Mouse (Mus musculus) stomach, postnatal 0 days (tissue): ENCODE results near the gene Cd36. TPM values are rescaled to one million over a fixed set of nuclear protein-coding genes. Genes with fewer than 3 reads are reported as not detected.
"Not testable (repeated sequence)": the region's sequence is repeated elsewhere in the genome, so short reads cannot be mapped to it uniquely, and the experiment has no call there.

Source experiments
- ATAC-seq: fragments of 200-750 bp; cut with Nextera tagmentation; 2 replicates; pipeline ENCODE4 v1.8.0; 2017; ENCODE audit not compliant: low FRiP score, low TSS enrichment
- DNase-seq: peaks from one replicate; pipeline ENCODE4 v3.0.0-alpha.2; 2016; ENCODE audit warnings: low spot score
- H3K27ac ChIP-seq: fragments of 300-500 bp; sonication (generic); replicated peaks from 2 replicates; pipeline ENCODE4 v1.5.1; 2014; ENCODE audit warnings: mild to moderate bottlenecking, control low read depth
- H3K27me3 ChIP-seq: fragments of 300-500 bp; sonication (generic); 2 replicates; pipeline ENCODE4 v1.6.1; 2014; ENCODE audit warnings: low read length; ENCODE audit not compliant: control insufficient read depth, insufficient read depth
- H3K36me3 ChIP-seq: fragments of 300-500 bp; sonication (generic); 2 replicates; pipeline ENCODE4 v1.6.1; 2014; ENCODE audit warnings: low read length, mixed read lengths; ENCODE audit not compliant: control insufficient read depth, insufficient read depth
- H3K4me1 ChIP-seq: fragments of 300-500 bp; sonication (generic); replicated peaks from 2 replicates; pipeline ENCODE4 v1.6.1; 2014; ENCODE audit warnings: antibody characterized with exemption; ENCODE audit not compliant: control insufficient read depth, insufficient read depth
- H3K4me2 ChIP-seq: fragments of 300-500 bp; sonication (generic); replicated peaks from 2 replicates; pipeline ENCODE4 v1.6.1; 2014; ENCODE audit warnings: low read depth, mild to moderate bottlenecking, control low read depth, moderate library complexity
- H3K4me3 ChIP-seq: fragments of 300-500 bp; sonication (generic); 2 replicates; pipeline ENCODE4 v1.5.1; 2014; ENCODE audit warnings: low read depth, low read length, control low read depth
- H3K9ac ChIP-seq: fragments of 300-500 bp; sonication (generic); 2 replicates; pipeline ENCODE4 v1.6.1; 2014; ENCODE audit warnings: mild to moderate bottlenecking, low read length, control low read depth, mixed read lengths
- H3K9me3 ChIP-seq: fragments of 300-500 bp; sonication (generic); 2 replicates; pipeline ENCODE4 v1.6.1; 2016; ENCODE audit warnings: low read length; ENCODE audit not compliant: control insufficient read depth
- CTCF ChIP-seq: IDR thresholded peaks from 2 replicates; pipeline ENCODE4 v1.5.1; 2016; ENCODE audit warnings: antibody characterized with exemption, low read depth, mild to moderate bottlenecking, moderate library complexity
- EP300 ChIP-seq: optimal IDR thresholded peaks from 2 replicates; pipeline ENCODE3; 2016; ENCODE audit warnings: antibody characterized with exemption
- WGBS: fragments of 180-500 bp; shearing (Covaris S2); extraction: QIAGEN DNeasy Blood & Tissue Kit; methylation state at CpG from one replicate; pipeline ENCODE4 v1.1.7; 2014; 5-methylcytosine and 5-hydroxymethylcytosine counted together
- polyA plus RNA-seq: library from polyadenylated mRNA; unstranded; fragments of >200 nt; fragmentation: Nextera tagmentation; extraction: Ambion mirVana; gene quantifications from 2 replicates; pipeline ENCODE4 v1.2.1, GENCODE M21; 2015

Cd36 gene
- polyA plus RNA-seq, 1 experiment from 2014 or later = 35.9 TPM

GRCm38 (mm10) chr5:17923648-17924047 lies 35.0 kb upstream of the Cd36 start:
- TF ChIP-seq EP300 (no peak), CTCF (no peak)
- WGBS = 89% methylated on average over 3 of the region's 3 CpGs
- no peak for ATAC-seq

GRCm38 (mm10) chr5:17918966-17919365 lies 30.4 kb upstream of the Cd36 start:
- H3K27ac ChIP-seq = no peak overlapping the region
- no peak for ATAC-seq
- no peaks in the 10 kb centered on the region for H3K4me1 ChIP-seq
- H3K4me2 ChIP-seq = no peak overlapping the region
- H3K4me3 ChIP-seq = no peak overlapping the region
- no peak for TF ChIP-seq CTCF
- TF ChIP-seq EP300 = no peak
- DNase-seq = no peak
- WGBS = 61% methylated on average over 5 of the region's 5 CpGs
- no peaks in the 10 kb centered on the region for H3K36me3 ChIP-seq
- no peak overlapping the region for H3K9ac ChIP-seq
- no peaks in the 10 kb centered on the region for H3K27me3 ChIP-seq
- no peaks in the 10 kb centered on the region for H3K9me3 ChIP-seq

More at GRCm38 (mm10) chr5:17923648-17924047, 35.0 kb upstream of the Cd36 start:
- Histone ChIP-seq H3K9me3 (no peaks in the 10 kb centered on the region), H3K9ac (no peak overlapping the region), H3K4me3 (no peak overlapping the region), H3K4me1 (no peaks in the 10 kb centered on the region), H3K27me3 (no peaks in the 10 kb centered on the region), H3K27ac (no peak overlapping the region), H3K36me3 (no peaks in the 10 kb centered on the region), H3K4me2 (no peak overlapping the region)
- no peak for DNase-seq

GRCm38 (mm10) chr5:17904766-17905165 lies 16.2 kb upstream of the Cd36 start:
- no peak for TF ChIP-seq EP300
- TF ChIP-seq CTCF = no peak
- Histone ChIP-seq H3K4me3 (no peak overlapping the region), H3K4me1 (no peaks in the 10 kb centered on the region), H3K27me3 (no peaks in the 10 kb centered on the region), H3K9me3 (no peaks in the 10 kb centered on the region), H3K36me3 (no peaks in the 10 kb centered on the region), H3K9ac (no peak overlapping the region), H3K27ac (no peak overlapping the region), H3K4me2 (no peak overlapping the region)
- WGBS = 40% methylated on average over 7 of the region's 7 CpGs
- ATAC-seq (no peak), DNase-seq (no peak)

GRCm38 (mm10) chr5:17898948-17899347 lies 10.3 kb upstream of the Cd36 start:
- Histone ChIP-seq H3K36me3 (no peaks in the 10 kb centered on the region), H3K27ac (no peak overlapping the region), H3K4me2 (no peak overlapping the region), H3K4me1 (no peaks in the 10 kb centered on the region), H3K9me3 (no peaks in the 10 kb centered on the region), H3K4me3 (no peak overlapping the region), H3K9ac (no peak overlapping the region), H3K27me3 (no peaks in the 10 kb centered on the region)
- 48% methylated on average over 3 of the region's 3 CpGs for WGBS
- ATAC-seq (no peak), DNase-seq (no peak)
- TF ChIP-seq EP300 (no peak), CTCF (no peak)

- not testable (repeated sequence) for H3K9ac ChIP-seq, H3K36me3 ChIP-seq, H3K4me2 ChIP-seq, H3K4me3 ChIP-seq, H3K27ac ChIP-seq, H3K27me3 ChIP-seq, H3K4me1 ChIP-seq, ATAC-seq, DNase-seq, H3K9me3 ChIP-seq
- 98% methylated on average over 5 of the region's 5 CpGs for WGBS
Measured at GRCm38 (mm10) chr5:17897641-17898040, 9.0 kb upstream of the Cd36 start.

GRCm38 (mm10) chr5:17893577-17894172 lies 5.1 kb upstream of the Cd36 start:
- Histone ChIP-seq H3K4me3 (no peak overlapping the region), H3K4me2 (no peak overlapping the region), H3K9me3 (no peaks in the 10 kb centered on the region), H3K4me1 (no peaks in the 10 kb centered on the region), H3K36me3 (no peaks in the 10 kb centered on the region), H3K27me3 (no peaks in the 10 kb centered on the region), H3K9ac (no peak overlapping the region), H3K27ac (no peak overlapping the region)
- no peak for ATAC-seq
- DNase-seq = no peak
- no peak for TF ChIP-seq EP300
- TF ChIP-seq CTCF = no peak
- WGBS = 48% methylated on average over 2 of the region's 2 CpGs
